Mouse (Mus musculus) CH12F3 (cell line): ENCODE measurements around the gene Ugt1a6b.

Experiments used
- in situ Hi-C: fragments of 300-500 bp; cut with MboI; formaldehyde crosslinking; loops from 2 replicates; pipeline ENCODE4 v1.14.3; 2020; ENCODE audit warnings: low sequenced_read_pairs

The Ugt1a6b gene

GRCm38 (mm10) chr1:88258361-88258760 lies 155.3 kb downstream of the Ugt1a6b start:
- in situ Hi-C loops = no loop called here

GRCm38 (mm10) chr1:88258881-88259642 lies 156.0 kb downstream of the Ugt1a6b start:
- in situ Hi-C loops = no loop called here

GRCm38 (mm10) chr1:88259643-88260024 lies 156.6 kb downstream of the Ugt1a6b start:
- in situ Hi-C loops = no loop called here

GRCm38 (mm10) chr1:88260114-88260513 lies 157.1 kb downstream of the Ugt1a6b start:
- in situ Hi-C loops = no loop called here

- in situ Hi-C loops = no loop called here
Measured at GRCm38 (mm10) chr1:88260604-88261377, 157.7 kb downstream of the Ugt1a6b start.

GRCm38 (mm10) chr1:88261706-88262105 lies 158.7 kb downstream of the Ugt1a6b start:
- in situ Hi-C loops = no loop called here

- in situ Hi-C loops = no loop called here
Measured at GRCm38 (mm10) chr1:88262255-88262654, 159.2 kb downstream of the Ugt1a6b start.

GRCm38 (mm10) chr1:88262961-88263360 lies 159.9 kb downstream of the Ugt1a6b start:
- in situ Hi-C loops = no loop called here

- in situ Hi-C loops = no loop called here
Measured at GRCm38 (mm10) chr1:88263778-88264177, 160.7 kb downstream of the Ugt1a6b start.

GRCm38 (mm10) chr1:88264237-88264868 lies 161.3 kb downstream of the Ugt1a6b start:
- in situ Hi-C loops = no loop called here

GRCm38 (mm10) chr1:88264869-88265240 lies 161.8 kb downstream of the Ugt1a6b start:
- in situ Hi-C loops = no loop called here

- in situ Hi-C loops = no loop called here
Measured at GRCm38 (mm10) chr1:88266123-88266522, 163.1 kb downstream of the Ugt1a6b start.

GRCm38 (mm10) chr1:88267489-88267888 lies 164.4 kb downstream of the Ugt1a6b start:
- in situ Hi-C loops = no loop called here

- in situ Hi-C loops = no loop called here
Measured at GRCm38 (mm10) chr1:88268070-88268469, 165.0 kb downstream of the Ugt1a6b start.
